Mouse (Mus musculus) MEL-GATA-1-ER (cell line): Measurements from ENCODE around the gene Cdc20b.

ENCODE experiments used
- DNase-seq: peaks from one replicate; pipeline ENCODE4 v3.0.0-alpha.2; 2012; ENCODE audit warnings: low read depth; ENCODE audit errors: extremely low read depth

Gene Cdc20b

GRCm38 (mm10) chr13:113094618-113095017, 59.7 kb downstream of the Cdc20b start:
- DNase-seq = no peak

- DNase-seq = no peak
Observed at GRCm38 (mm10) chr13:113097011-113097410, 62.1 kb downstream of the Cdc20b start.

DNA sequence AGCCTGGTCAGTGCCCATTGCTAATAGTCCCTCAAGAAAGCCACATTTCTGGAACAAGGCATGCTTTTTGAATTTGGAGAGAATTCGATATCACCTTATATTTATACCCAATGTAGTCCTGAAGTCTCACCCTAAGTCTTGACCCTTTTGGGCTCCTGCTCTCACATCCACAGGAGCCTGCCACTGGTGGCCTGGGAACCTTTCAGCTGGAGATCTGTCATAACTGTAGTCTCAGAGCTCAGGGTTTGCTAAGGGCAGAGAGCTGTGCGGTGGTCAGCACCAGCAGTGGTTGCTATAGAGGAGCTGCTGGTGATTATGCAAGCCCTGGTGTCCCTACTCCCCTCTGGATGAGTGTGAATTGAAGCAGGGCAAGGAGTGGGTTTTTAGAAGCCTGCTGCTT, 63.5 kb downstream of the Cdc20b start:
- no peak for DNase-seq

DNA sequence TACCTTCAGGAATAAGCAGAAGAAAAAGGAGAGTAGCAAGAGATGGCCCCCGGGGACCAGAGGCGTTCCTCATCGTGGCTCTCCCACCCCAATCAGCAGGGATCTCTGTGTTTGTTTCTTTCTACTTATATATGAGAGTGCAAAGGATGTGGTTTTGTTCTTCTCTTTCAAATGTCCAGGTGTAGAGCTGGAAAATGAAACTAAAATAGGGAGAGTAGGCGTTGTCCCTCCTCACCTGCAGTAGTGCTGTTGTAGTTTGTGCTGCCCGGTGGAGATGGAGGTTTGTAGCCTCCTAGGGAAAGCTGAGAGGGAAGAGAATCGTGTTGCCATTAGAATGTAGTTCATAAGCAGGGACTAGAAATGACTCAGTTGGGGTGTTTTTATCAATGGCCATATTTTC, 66.0 kb downstream of the Cdc20b start, which contains the start of gene Gzma:
Gene Gzma (minus strand): TSS at position 103 of the 400 bp plus-strand sequence.
- no peak for DNase-seq

- DNase-seq = no peak
Observed at GRCm38 (mm10) chr13:113101804-113102203, 66.9 kb downstream of the Cdc20b start.

GRCm38 (mm10) chr13:113104759-113105158, 69.8 kb downstream of the Cdc20b start:
- DNase-seq = no peak

- DNase-seq = no peak
Observed at GRCm38 (mm10) chr13:113118977-113119376, 84.1 kb downstream of the Cdc20b start.

GRCm38 (mm10) chr13:113120324-113121237, 85.7 kb downstream of the Cdc20b start:
- DNase-seq = no peak

- DNase-seq = no peak
Observed at GRCm38 (mm10) chr13:113121326-113121725, 86.4 kb downstream of the Cdc20b start.

GRCm38 (mm10) chr13:113129974-113130373, 95.1 kb downstream of the Cdc20b start:
- no peak for DNase-seq

DNA sequence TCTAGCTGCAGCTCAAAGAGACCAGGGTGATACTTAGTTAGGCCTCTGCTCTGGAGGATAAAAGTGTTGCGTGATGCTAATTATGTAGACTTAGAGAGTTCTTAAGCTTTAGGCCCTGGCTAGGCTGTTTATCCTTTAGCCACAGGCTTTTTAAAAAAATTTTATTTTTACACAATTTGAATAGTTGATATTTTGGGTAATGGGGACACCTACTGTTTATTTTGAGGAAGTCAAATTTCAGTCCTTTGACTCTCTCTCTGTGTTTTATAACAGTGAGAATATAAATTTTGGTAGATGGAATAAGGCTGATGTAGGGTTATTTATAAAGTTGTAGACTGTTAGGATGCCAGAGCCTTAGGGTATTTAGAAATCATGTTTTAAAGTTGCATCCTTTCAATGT, 104.7 kb downstream of the Cdc20b start:
- DNase-seq = no peak
